Mouse (Mus musculus): ENCODE results near the gene Rhot1. TPM values are rescaled to one million over a fixed set of nuclear protein-coding genes. Genes with fewer than 3 reads are reported as not detected.

The Rhot1 gene
- polyA plus RNA-seq, 1 experiment from 2014 or later = 64.3 TPM

DNA sequence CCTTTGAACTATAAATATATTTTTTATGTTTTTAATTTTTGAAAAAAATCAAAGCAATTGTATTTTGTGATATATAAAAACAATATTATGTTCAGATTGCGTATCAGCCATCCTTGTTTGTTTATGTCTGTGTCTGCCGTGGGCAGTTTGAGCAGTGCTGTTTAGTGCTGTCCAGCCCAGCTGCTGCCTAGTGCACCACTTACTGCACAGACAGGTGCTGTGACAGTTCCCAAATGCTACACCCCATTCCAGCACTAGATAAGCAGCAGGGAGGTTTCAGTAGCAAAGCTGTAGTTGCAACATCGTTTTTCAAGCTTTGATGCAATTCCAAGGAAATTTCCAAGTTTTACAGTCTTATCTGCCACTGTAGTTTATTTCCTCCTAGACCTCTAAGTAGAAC is 28.5 kb downstream of the Rhot1 start:
- H3K36me3 ChIP-seq = peaks cover 43% of the 10 kb centered on the region
- no peak overlapping the region for H3K4me3 ChIP-seq
- ATAC-seq (ENCODE audit: insufficient number of reproducible peaks, low FRiP score) = no peak
- H3K9me3 ChIP-seq (replicated peaks) = no peaks in the 10 kb centered on the region
- 66% methylated on average over 3 of the region's 3 CpGs for WGBS
- no peak overlapping the region for H3K9ac ChIP-seq
- H3K27me3 ChIP-seq (replicated peaks) = no peaks in the 10 kb centered on the region
- H3K4me2 ChIP-seq = no peak overlapping the region
- no peaks in the 10 kb centered on the region; the same call in 1 of the 2 replicates for H3K4me1 ChIP-seq (replicated peaks)
- no peak overlapping the region for H3K27ac ChIP-seq (ENCODE audit: poor library complexity, severe bottlenecking)

- H3K27me3 ChIP-seq (replicated peaks) = no peaks in the 10 kb centered on the region
- no peaks in the 10 kb centered on the region; the same call in 1 of the 2 replicates for H3K4me1 ChIP-seq (replicated peaks)
- H3K4me2 ChIP-seq = no peak overlapping the region
- ATAC-seq (ENCODE audit: insufficient number of reproducible peaks, low FRiP score) = no peak
- H3K9me3 ChIP-seq (replicated peaks) = no peaks in the 10 kb centered on the region
- H3K4me3 ChIP-seq = no peak overlapping the region
- H3K27ac ChIP-seq (ENCODE audit: poor library complexity, severe bottlenecking) = no peak overlapping the region
- H3K36me3 ChIP-seq = peaks cover 44% of the 10 kb centered on the region
- H3K9ac ChIP-seq = no peak overlapping the region
- 57% methylated on average over 4 of the region's 4 CpGs for WGBS
Measured at GRCm38 (mm10) chr11:80238306-80238705, 29.5 kb downstream of the Rhot1 start.

- no peak overlapping the region for H3K4me3 ChIP-seq
- ATAC-seq (ENCODE audit: insufficient number of reproducible peaks, low FRiP score) = no peak
- no peak overlapping the region for H3K27ac ChIP-seq (ENCODE audit: poor library complexity, severe bottlenecking)
- no peaks in the 10 kb centered on the region for H3K27me3 ChIP-seq (replicated peaks)
- H3K4me2 ChIP-seq = no peak overlapping the region
- H3K9ac ChIP-seq = no peak overlapping the region
- peaks cover 77% of the 10 kb centered on the region for H3K36me3 ChIP-seq
- H3K9me3 ChIP-seq (replicated peaks) = no peaks in the 10 kb centered on the region
- H3K4me1 ChIP-seq (replicated peaks) = peaks cover 12% of the 10 kb centered on the region
Measured at GRCm38 (mm10) chr11:80247026-80247425, 38.2 kb downstream of the Rhot1 start.

GRCm38 (mm10) chr11:80248531-80248930 is 39.7 kb downstream of the Rhot1 start:
- 90% methylated on average over 3 of the region's 3 CpGs for WGBS
- Histone ChIP-seq H3K27me3 (replicated peaks) (no peaks in the 10 kb centered on the region), H3K4me1 (replicated peaks) (peaks cover 12% of the 10 kb centered on the region), H3K36me3 (peaks cover 66% of the 10 kb centered on the region), H3K27ac (ENCODE audit: poor library complexity, severe bottlenecking) (no peak overlapping the region), H3K4me3 (no peak overlapping the region), H3K9ac (no peak overlapping the region), H3K4me2 (no peak overlapping the region), H3K9me3 (replicated peaks) (no peaks in the 10 kb centered on the region)
- no peak for ATAC-seq (ENCODE audit: insufficient number of reproducible peaks, low FRiP score)

DNA sequence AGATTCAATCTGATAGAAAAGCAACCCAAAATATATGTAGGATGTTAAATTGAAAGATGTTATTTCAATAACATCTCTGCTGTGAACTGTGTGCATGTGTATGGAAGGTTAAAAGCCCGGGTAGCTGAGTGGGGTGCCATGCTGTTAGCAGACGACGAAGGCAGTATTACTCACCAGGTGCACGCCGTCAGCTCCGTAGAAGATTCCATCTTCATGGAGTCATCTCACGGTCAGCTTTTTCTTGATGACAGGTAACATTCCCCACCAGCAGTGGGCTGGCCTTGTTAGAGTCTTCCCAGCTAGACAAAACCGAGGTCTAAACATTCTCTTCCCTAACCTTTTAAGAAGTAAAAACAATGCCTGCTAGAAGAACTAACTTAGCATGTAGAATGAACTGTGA is 55.3 kb downstream of the Rhot1 start:
- Histone ChIP-seq H3K9me3 (replicated peaks) (no peaks in the 10 kb centered on the region), H3K9ac (no peak overlapping the region), H3K4me2 (no peak overlapping the region), H3K4me3 (no peak overlapping the region), H3K36me3 (peaks cover 55% of the 10 kb centered on the region), H3K27me3 (replicated peaks) (no peaks in the 10 kb centered on the region), H3K27ac (ENCODE audit: poor library complexity, severe bottlenecking) (no peak overlapping the region), H3K4me1 (replicated peaks) (no peaks in the 10 kb centered on the region)
- ATAC-seq (ENCODE audit: insufficient number of reproducible peaks, low FRiP score) = no peak
- 67% methylated on average over 8 of the region's 8 CpGs for WGBS

DNA sequence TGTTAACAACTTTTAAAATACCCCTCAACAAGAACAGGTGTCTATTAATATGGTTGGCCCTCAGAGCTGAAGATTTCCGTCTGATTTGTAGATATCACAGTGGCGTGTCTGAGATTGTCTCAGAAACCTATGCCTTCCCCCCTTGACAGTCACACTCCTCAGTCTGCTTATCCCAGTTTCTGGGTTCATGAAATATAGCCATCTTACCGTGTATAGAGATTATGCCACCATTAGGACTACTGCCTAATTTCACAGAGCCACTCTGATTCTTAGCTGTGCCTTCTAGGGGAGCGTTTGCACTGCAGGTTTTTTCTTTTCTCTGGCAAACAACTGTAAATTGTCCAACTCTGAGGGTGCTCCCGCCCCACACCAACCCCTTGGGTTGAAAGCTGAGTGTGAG is 62.3 kb downstream of the Rhot1 start:
- Histone ChIP-seq H3K27ac (ENCODE audit: poor library complexity, severe bottlenecking) (no peak overlapping the region), H3K4me1 (replicated peaks) (no peaks in the 10 kb centered on the region), H3K36me3 (peaks cover 10% of the 10 kb centered on the region; the same call in 1 of the 2 replicates), H3K4me3 (no peak overlapping the region), H3K4me2 (no peak overlapping the region), H3K9me3 (replicated peaks) (peaks cover 3% of the 10 kb centered on the region; the same call in 1 of the 2 replicates), H3K27me3 (replicated peaks) (no peaks in the 10 kb centered on the region), H3K9ac (no peak overlapping the region)
- 85% methylated on average over 5 of the region's 5 CpGs for WGBS
- no peak for ATAC-seq (ENCODE audit: insufficient number of reproducible peaks, low FRiP score)

DNA sequence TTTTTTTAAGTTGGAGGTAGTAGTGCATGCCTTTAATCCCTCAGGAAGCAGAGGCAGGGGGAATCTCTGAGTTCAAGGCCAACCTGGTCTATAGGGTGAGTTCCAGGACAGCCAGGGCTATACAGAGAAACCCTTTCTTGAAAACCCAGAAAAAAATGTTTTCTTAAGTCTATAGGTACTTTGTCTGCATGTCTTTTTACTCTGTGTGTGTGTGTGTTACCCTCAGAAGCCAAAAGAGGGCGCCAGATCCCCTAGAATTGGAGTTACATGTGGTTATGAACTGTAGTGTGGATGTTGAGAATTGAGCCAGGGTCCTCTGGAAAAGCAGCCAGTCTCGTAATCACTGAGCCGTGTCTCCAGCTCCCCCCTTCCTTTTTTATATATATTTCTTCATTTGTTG is 66.2 kb downstream of the Rhot1 start:
- WGBS = 60% methylated on average over 3 of the region's 3 CpGs
- Histone ChIP-seq H3K27me3 (replicated peaks) (no peaks in the 10 kb centered on the region), H3K36me3 (no peaks in the 10 kb centered on the region)

GRCm38 (mm10) chr11:80278054-80278453 is 69.2 kb downstream of the Rhot1 start:
- Histone ChIP-seq H3K4me1 (replicated peaks) (no peaks in the 10 kb centered on the region), H3K27me3 (replicated peaks) (no peaks in the 10 kb centered on the region), H3K27ac (ENCODE audit: poor library complexity, severe bottlenecking) (no peak overlapping the region), H3K4me3 (no peak overlapping the region), H3K36me3 (no peaks in the 10 kb centered on the region), H3K9ac (no peak overlapping the region), H3K4me2 (no peak overlapping the region), H3K9me3 (replicated peaks) (peaks cover 3% of the 10 kb centered on the region)
- 56% methylated on average over 2 of the region's 2 CpGs for WGBS
- ATAC-seq (ENCODE audit: insufficient number of reproducible peaks, low FRiP score) = no peak

More for the DNA sequence above, 66.2 kb downstream of the Rhot1 start:
- Histone ChIP-seq H3K27ac (ENCODE audit: poor library complexity, severe bottlenecking) (no peak overlapping the region), H3K4me1 (replicated peaks) (no peaks in the 10 kb centered on the region), H3K9ac (no peak overlapping the region), H3K4me2 (no peak overlapping the region), H3K4me3 (no peak overlapping the region), H3K9me3 (replicated peaks) (peaks cover 3% of the 10 kb centered on the region; the same call in 1 of the 2 replicates)
- no peak for ATAC-seq (ENCODE audit: insufficient number of reproducible peaks, low FRiP score)

- peaks cover 1% of the 10 kb centered on the region; the same call in 1 of the 2 replicates for H3K27me3 ChIP-seq (replicated peaks)
- no peaks in the 10 kb centered on the region for H3K36me3 ChIP-seq
- 74% methylated on average over 3 of the region's 3 CpGs for WGBS
- H3K4me3 ChIP-seq = no peak overlapping the region
- H3K27ac ChIP-seq (ENCODE audit: poor library complexity, severe bottlenecking) = no peak overlapping the region
- H3K9me3 ChIP-seq (replicated peaks) = no peaks in the 10 kb centered on the region; the same call in 1 of the 2 replicates
- ATAC-seq (ENCODE audit: insufficient number of reproducible peaks, low FRiP score) = no peak
- H3K4me1 ChIP-seq (replicated peaks) = peaks cover 8% of the 10 kb centered on the region
- no peak overlapping the region for H3K4me2 ChIP-seq
- H3K9ac ChIP-seq = no peak overlapping the region
Measured at GRCm38 (mm10) chr11:80283786-80284185, 75.0 kb downstream of the Rhot1 start.

DNA sequence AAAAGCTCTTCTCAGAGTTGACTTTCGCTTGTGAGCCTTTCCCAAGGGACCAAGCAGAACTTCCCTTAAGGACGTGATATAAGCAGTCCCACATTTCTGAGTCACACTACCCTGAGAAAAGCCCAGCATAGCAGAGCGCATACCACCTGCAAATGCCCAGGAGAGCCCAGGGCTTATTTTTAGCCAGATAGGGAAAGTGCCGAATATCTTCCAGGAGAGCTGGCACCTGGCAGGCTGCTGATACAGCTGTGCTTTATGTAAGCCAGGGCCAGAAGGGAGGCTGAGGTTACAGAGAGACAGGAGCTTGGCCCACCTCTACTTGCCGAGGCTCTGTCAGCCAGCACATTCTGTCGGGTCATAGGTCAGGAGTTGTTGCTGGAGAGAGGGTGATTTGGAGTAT is 75.8 kb downstream of the Rhot1 start:
- 28% methylated on average over 6 of the region's 6 CpGs for WGBS
- Histone ChIP-seq H3K4me3 (no peak overlapping the region), H3K36me3 (no peaks in the 10 kb centered on the region), H3K27ac (ENCODE audit: poor library complexity, severe bottlenecking) (no peak overlapping the region), H3K4me2 (peak overlapping the region; percentile 31; the same call in 1 of the 2 replicates), H3K27me3 (replicated peaks) (peaks cover 3% of the 10 kb centered on the region; the same call in 1 of the 2 replicates), H3K9ac (no peak overlapping the region), H3K4me1 (replicated peaks) (peaks cover 12% of the 10 kb centered on the region), H3K9me3 (replicated peaks) (no peaks in the 10 kb centered on the region; the same call in 1 of the 2 replicates)
- ATAC-seq (ENCODE audit: insufficient number of reproducible peaks, low FRiP score) = no peak

DNA sequence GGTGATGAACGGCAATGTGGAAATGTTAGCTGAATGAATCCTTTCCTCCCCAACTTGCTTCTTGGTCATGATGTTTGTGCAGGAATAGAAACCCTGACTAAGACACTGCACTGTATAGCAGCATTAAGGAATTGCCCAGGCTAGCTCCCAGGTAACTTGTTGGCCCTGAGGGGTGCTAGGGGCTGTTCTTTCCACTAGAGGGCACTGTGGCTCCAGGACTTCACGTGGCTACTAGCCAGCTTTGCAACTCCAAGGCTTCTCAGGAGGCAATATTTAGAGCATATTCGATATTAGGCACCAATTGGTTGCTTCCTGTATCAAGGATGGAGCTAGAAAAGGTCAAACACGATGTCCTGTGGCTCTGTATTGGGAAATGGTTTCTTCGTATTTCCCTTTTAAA is 78.3 kb downstream of the Rhot1 start:
- Histone ChIP-seq H3K4me1 (replicated peaks) (peaks cover 15% of the 10 kb centered on the region), H3K27ac (ENCODE audit: poor library complexity, severe bottlenecking) (no peak overlapping the region), H3K36me3 (no peaks in the 10 kb centered on the region), H3K4me3 (no peak overlapping the region), H3K27me3 (replicated peaks) (peaks cover 3% of the 10 kb centered on the region; the same call in 1 of the 2 replicates), H3K9ac (no peak overlapping the region), H3K9me3 (replicated peaks) (peaks cover 6% of the 10 kb centered on the region), H3K4me2 (no peak overlapping the region)
- ATAC-seq (ENCODE audit: insufficient number of reproducible peaks, low FRiP score) = no peak
- 19% methylated on average over 5 of the region's 5 CpGs for WGBS

Data from heart, embryonic 12.5 days (tissue).